Mouse (Mus musculus) heart, embryonic 14.5 days (tissue): ENCODE results near the gene Trappc6a. TPM values are rescaled to one million over a fixed set of nuclear protein-coding genes. Genes with fewer than 3 reads are reported as not detected.
A peak's percentile ranks its signal among the peaks of the same experiment; 100 is the strongest.

Experiments used
- ATAC-seq: fragments of 200-750 bp; cut with Nextera tagmentation; 2 replicates; pipeline ENCODE4 v1.8.0; 2017; ENCODE audit warnings: low read depth, moderate TSS enrichment; ENCODE audit not compliant: insufficient number of reproducible peaks, insufficient read depth, low FRiP score
- H3K27ac ChIP-seq, 2 experiments: fragments of 200-500 bp in 1 of 2; fragments of 300-500 bp in 1 of 2; sonication (generic) in 1 of 2; replicated peaks in 1 of 2; 2 replicates each; pipeline ENCODE4 v1.5.1; 2012 to 2014; ENCODE audit warnings: low read depth in 2 of 2, low read length in 2 of 2, control low read depth in 1 of 2, mild to moderate bottlenecking in 1 of 2, mixed read lengths in 1 of 2; ENCODE audit not compliant: control insufficient read depth in 1 of 2, insufficient read depth in 1 of 2
- H3K27me3 ChIP-seq: fragments of 300-500 bp; sonication (generic); 2 replicates; pipeline ENCODE4 v1.6.1; 2014; ENCODE audit warnings: mild to moderate bottlenecking, low read length, control low read depth; ENCODE audit not compliant: control insufficient read depth, insufficient read depth
- H3K36me3 ChIP-seq: fragments of 300-500 bp; sonication (generic); 2 replicates; pipeline ENCODE4 v1.6.1; 2014; ENCODE audit warnings: mild to moderate bottlenecking, control low read depth, low read length, mixed read lengths; ENCODE audit not compliant: control insufficient read depth, insufficient read depth
- H3K4me1 ChIP-seq, 2 experiments: fragments of 200-500 bp in 1 of 2; fragments of 300-500 bp in 1 of 2; sonication (generic) in 1 of 2; 2 replicates each; pipeline ENCODE4 v1.6.1; 2012 to 2014; ENCODE audit warnings: low read length in 2 of 2, control low read depth in 1 of 2, mixed read lengths in 1 of 2; ENCODE audit not compliant: control insufficient read depth in 2 of 2, insufficient read depth in 2 of 2
- H3K4me2 ChIP-seq: fragments of 300-500 bp; sonication (generic); 2 replicates; pipeline ENCODE4 v1.6.1; 2014; ENCODE audit warnings: mild to moderate bottlenecking, low read length
- H3K4me3 ChIP-seq, 2 experiments: fragments of 200-500 bp in 1 of 2; fragments of 300-500 bp in 1 of 2; sonication (generic) in 1 of 2; 2 replicates each; pipeline ENCODE4 v1.5.1; 2012 to 2014; ENCODE audit warnings: low read length in 2 of 2, mild to moderate bottlenecking in 2 of 2, control low read depth in 1 of 2, low read depth in 1 of 2, moderate library complexity in 1 of 2; ENCODE audit not compliant: control insufficient read depth in 1 of 2, insufficient read depth in 1 of 2
- H3K9ac ChIP-seq: fragments of 300-500 bp; sonication (generic); 2 replicates; pipeline ENCODE4 v1.6.1; 2014; ENCODE audit warnings: mild to moderate bottlenecking, low read length
- H3K9me3 ChIP-seq: fragments of 300-500 bp; sonication (generic); 2 replicates; pipeline ENCODE4 v1.6.1; 2016; ENCODE audit warnings: low read length, control low read depth; ENCODE audit not compliant: control insufficient read depth
- WGBS: fragments of 180-500 bp; shearing (Covaris S2); extraction: QIAGEN DNeasy Blood & Tissue Kit; methylation state at CpG from one replicate; pipeline ENCODE4 v1.1.7; 2014; 5-methylcytosine and 5-hydroxymethylcytosine counted together
- polyA plus RNA-seq: library from polyadenylated mRNA; unstranded; fragments of >200 nt; fragmentation: Nextera tagmentation; extraction: Ambion mirVana; gene quantifications from 2 replicates; pipeline ENCODE4 v1.2.1, GENCODE M21; 2014

The Trappc6a gene
- polyA plus RNA-seq, 1 experiment from 2014 or later, result 92.9 TPM

- Histone ChIP-seq H3K9me3 (no peaks in the 10 kb centered on the region), H3K4me3 (no peak overlapping the region), H3K4me1 (peaks cover 11 to 19% of the 10 kb centered on the region in 2 experiments; a peak in 3 of 4 replicates), H3K9ac (no peak overlapping the region), H3K27me3 (peaks cover 54% of the 10 kb centered on the region), H3K36me3 (peaks cover 19% of the 10 kb centered on the region), H3K4me2 (no peak overlapping the region), H3K27ac (no peak overlapping the region)
- ATAC-seq, result no peak
- 82% methylated on average over 2 of the region's 2 CpGs for WGBS
These were observed 16.9 kb downstream of the Trappc6a start for GRCm38 (mm10) chr7:19525105-19525481.

- H3K4me1 ChIP-seq, result 0 out of 4 replicates have a peak, but pooled peaks cover 0 to under 1% of the 10 kb centered on the region in 2 experiments
- no peaks in the 10 kb centered on the region for H3K27me3 ChIP-seq
- no peak overlapping the region for H3K27ac ChIP-seq
- ATAC-seq, result no peak
- WGBS, result 74% methylated on average over 10 of the region's 10 CpGs
- no peak overlapping the region for H3K9ac ChIP-seq
- no peak overlapping the region for H3K4me3 ChIP-seq
- H3K4me2 ChIP-seq, result no peak overlapping the region
- H3K9me3 ChIP-seq, result no peaks in the 10 kb centered on the region
- peaks cover 76% of the 10 kb centered on the region for H3K36me3 ChIP-seq
These were observed 22.9 kb downstream of the Trappc6a start for GRCm38 (mm10) chr7:19531077-19531476.

- WGBS, result 92% methylated on average over 14 of the region's 14 CpGs
- no peak overlapping the region for H3K4me3 ChIP-seq
- peaks cover 76% of the 10 kb centered on the region for H3K36me3 ChIP-seq
- no peaks in the 10 kb centered on the region for H3K9me3 ChIP-seq
- peaks cover 2 to 12% of the 10 kb centered on the region in 2 experiments; a peak in 2 of 4 replicates for H3K4me1 ChIP-seq
- no peak overlapping the region for H3K9ac ChIP-seq
- ATAC-seq, result no peak
- H3K4me2 ChIP-seq, result no peak overlapping the region
- no peaks in the 10 kb centered on the region for H3K27me3 ChIP-seq
- H3K27ac ChIP-seq, result no peak overlapping the region
These were observed 24.0 kb downstream of the Trappc6a start for GRCm38 (mm10) chr7:19532240-19532639.

GRCm38 (mm10) chr7:19534676-19535075 is 26.5 kb downstream of the Trappc6a start:
- no peak overlapping the region for H3K9ac ChIP-seq
- H3K4me3 ChIP-seq, result no peak overlapping the region
- H3K9me3 ChIP-seq, result no peaks in the 10 kb centered on the region
- no peak overlapping the region for H3K27ac ChIP-seq
- H3K4me1 ChIP-seq, result peaks cover 3 to 19% of the 10 kb centered on the region in 2 experiments; a peak in 3 of 4 replicates
- 87% methylated on average over 10 of the region's 10 CpGs for WGBS
- H3K36me3 ChIP-seq, result peaks cover 62% of the 10 kb centered on the region
- H3K27me3 ChIP-seq, result no peaks in the 10 kb centered on the region
- H3K4me2 ChIP-seq, result no peak overlapping the region
- no peak for ATAC-seq

- H3K9me3 ChIP-seq, result no peaks in the 10 kb centered on the region
- ATAC-seq, result no peak
These were observed 32.8 kb downstream of the Trappc6a start for GRCm38 (mm10) chr7:19540771-19541566.

GRCm38 (mm10) chr7:19541681-19542154 is 33.5 kb downstream of the Trappc6a start:
- H3K9me3 ChIP-seq, result no peaks in the 10 kb centered on the region
- H3K9ac ChIP-seq, result 0 out of 2 replicates have a peak overlapping the region, but pooled peaks have one; percentile 10
- no peaks in the 10 kb centered on the region for H3K36me3 ChIP-seq
- H3K4me2 ChIP-seq, result no peak overlapping the region
- no peak overlapping the region for H3K4me3 ChIP-seq
- peaks cover 15 to 52% of the 10 kb centered on the region in 2 experiments for H3K4me1 ChIP-seq
- 82% methylated on average over 7 of the region's 7 CpGs for WGBS
- ATAC-seq, result no peak
- H3K27me3 ChIP-seq, result no peaks in the 10 kb centered on the region
- no peak overlapping the region for H3K27ac ChIP-seq

More at GRCm38 (mm10) chr7:19540771-19541566, 32.8 kb downstream of the Trappc6a start:
- H3K36me3 ChIP-seq, result no peaks in the 10 kb centered on the region
- 88% methylated on average over 2 of the region's 2 CpGs for WGBS
- H3K9ac ChIP-seq, result no peak overlapping the region
- no peak overlapping the region for H3K4me2 ChIP-seq
- H3K4me3 ChIP-seq, result no peak overlapping the region
- no peaks in the 10 kb centered on the region for H3K27me3 ChIP-seq
- H3K4me1 ChIP-seq, result peaks cover 15 to 51% of the 10 kb centered on the region in 2 experiments
- no peak overlapping the region for H3K27ac ChIP-seq

- H3K4me3 ChIP-seq, result no peak overlapping the region
- no peak overlapping the region for H3K4me2 ChIP-seq
- WGBS, result 57% methylated on average over 8 of the region's 8 CpGs
- H3K36me3 ChIP-seq, result no peaks in the 10 kb centered on the region
- no peaks in the 10 kb centered on the region for H3K27me3 ChIP-seq
- peak overlapping the region in 1 of 2 experiments; percentile 42; a peak in 1 of 4 replicates for H3K27ac ChIP-seq
- H3K9ac ChIP-seq, result 0 out of 2 replicates have a peak overlapping the region, but pooled peaks have one; percentile 10
- H3K4me1 ChIP-seq, result peaks cover 14 to 51% of the 10 kb centered on the region in 2 experiments
- ATAC-seq, result peak; percentile 62
- H3K9me3 ChIP-seq, result no peaks in the 10 kb centered on the region
These were observed 34.0 kb downstream of the Trappc6a start for GRCm38 (mm10) chr7:19542155-19542691.
